Mouse (Mus musculus) thymus, adult 2 months (tissue): Measurements from ENCODE around the gene Card9.

ENCODE experiments used
- CTCF ChIP-seq: fragments of 200-500 bp; IDR thresholded peaks from 2 replicates; pipeline ENCODE4 v1.5.1; 2012; ENCODE audit warnings: mild to moderate bottlenecking, control low read depth, low read length, moderate library complexity, borderline replicate concordance; ENCODE audit not compliant: control insufficient read depth, poor library complexity, insufficient read depth; ENCODE audit errors: extremely low read depth
- POLR2A ChIP-seq: fragments of 200-500 bp; IDR thresholded peaks from 2 replicates; pipeline ENCODE4 v1.6.1; 2012; ENCODE audit warnings: mild to moderate bottlenecking, low read length, control low read depth, moderate library complexity; ENCODE audit not compliant: control insufficient read depth, poor library complexity, insufficient read depth; ENCODE audit errors: extremely low read depth

DNA sequence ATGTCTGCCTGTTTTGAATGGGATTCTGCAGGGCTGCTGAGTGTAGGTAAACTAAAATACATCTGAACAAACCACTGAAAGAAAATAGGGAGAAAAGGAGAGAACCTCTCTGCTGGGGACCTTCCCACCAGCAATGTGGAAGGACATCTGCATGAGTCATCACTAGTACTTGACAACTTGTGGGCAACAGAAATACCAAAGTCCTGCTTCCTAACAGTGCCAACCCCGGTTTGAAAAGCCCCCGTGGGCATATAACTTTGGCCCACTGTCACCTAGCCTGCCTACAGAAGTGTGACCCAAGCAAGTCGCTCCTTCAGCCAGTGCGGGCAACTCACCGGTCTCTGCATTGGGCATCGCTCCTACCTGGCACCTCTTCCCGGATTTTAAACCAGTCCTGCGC lies 11.7 kb upstream of the Card9 start:
- TF ChIP-seq CTCF (no peak), POLR2A (no peak)
